Mouse (Mus musculus): ENCODE measurements around the gene Slc16a5.

Slc16a5 gene

DNA sequence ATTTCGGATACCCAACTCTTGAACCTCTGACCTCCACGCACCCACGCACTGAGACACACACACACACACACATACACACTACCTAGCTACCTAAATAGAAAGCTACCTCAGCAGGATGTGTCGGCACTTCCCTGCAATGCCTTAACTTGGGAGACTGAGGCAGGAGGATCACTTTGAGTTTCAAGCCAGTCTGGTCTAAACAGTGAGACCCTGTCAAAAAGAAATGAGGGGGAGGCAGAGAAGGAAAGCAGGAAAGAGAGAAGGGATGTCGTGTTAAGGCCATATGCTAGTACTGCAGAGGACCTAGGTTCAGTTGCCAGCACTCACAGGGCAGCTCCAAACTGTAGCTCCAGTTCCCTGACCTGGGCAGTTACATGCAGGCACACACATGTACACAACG, 52.7 kb downstream of the Slc16a5 start:
- TF ChIP-seq GATA4 (IDR thresholded peaks at IDR 0.05; ENCODE audit: insufficient replicate concordance, low read length), result no peak

GRCm38 (mm10) chr11:115516942-115517341, 54.7 kb downstream of the Slc16a5 start:
- no peak for TF ChIP-seq GATA4 (IDR thresholded peaks at IDR 0.05; ENCODE audit: insufficient replicate concordance, low read length)

GRCm38 (mm10) chr11:115518693-115519092, 56.4 kb downstream of the Slc16a5 start:
- no peak for TF ChIP-seq GATA4 (IDR thresholded peaks at IDR 0.05; ENCODE audit: insufficient replicate concordance, low read length)

- no peak for TF ChIP-seq GATA4 (IDR thresholded peaks at IDR 0.05; ENCODE audit: insufficient replicate concordance, low read length)
Measured at GRCm38 (mm10) chr11:115519581-115519980, 57.3 kb downstream of the Slc16a5 start.

- no peak for TF ChIP-seq GATA4 (IDR thresholded peaks at IDR 0.05; ENCODE audit: insufficient replicate concordance, low read length)
Measured at GRCm38 (mm10) chr11:115520218-115520617, 57.9 kb downstream of the Slc16a5 start.

DNA sequence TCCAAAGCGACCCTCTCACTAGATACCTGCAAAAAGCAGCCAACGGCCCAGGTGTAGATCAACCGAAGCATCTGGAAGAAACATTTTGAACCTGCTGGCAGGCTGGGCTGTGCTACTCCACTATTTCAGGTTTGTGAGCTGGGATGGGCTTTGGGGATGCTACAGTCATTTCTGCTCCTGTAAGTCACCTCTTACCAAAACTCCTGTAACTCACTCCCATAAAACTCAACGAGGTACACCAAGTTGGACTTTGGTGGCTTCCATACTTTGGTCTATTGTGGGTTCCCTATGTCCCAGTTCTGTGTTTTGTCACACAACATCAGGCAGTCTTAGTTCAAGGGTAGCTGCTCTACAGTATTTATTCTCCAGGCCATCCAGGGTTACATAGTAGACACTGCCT, 58.8 kb downstream of the Slc16a5 start:
- TF ChIP-seq GATA4 (IDR thresholded peaks at IDR 0.05; ENCODE audit: insufficient replicate concordance, low read length), result no peak

DNA sequence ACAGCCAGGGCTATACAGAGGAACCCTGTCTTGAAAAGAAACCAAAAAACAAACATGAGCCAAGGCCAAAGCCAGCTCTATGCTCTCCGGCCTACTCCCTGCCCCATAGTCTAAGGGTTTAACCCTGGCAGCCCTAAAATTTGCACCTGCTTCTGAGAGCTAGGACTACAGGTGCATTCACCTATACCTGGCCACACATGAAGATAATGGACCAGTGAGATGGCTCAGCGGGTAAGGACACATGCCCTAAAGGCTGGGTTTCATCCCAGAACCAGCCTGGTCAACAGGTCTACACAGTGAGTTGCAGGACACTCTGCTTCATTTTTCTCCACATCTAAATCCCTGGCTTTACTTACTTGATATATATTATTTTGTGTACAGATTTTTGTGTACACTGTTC, 60.0 kb downstream of the Slc16a5 start:
- no peak for TF ChIP-seq GATA4 (IDR thresholded peaks at IDR 0.05; ENCODE audit: insufficient replicate concordance, low read length)

GRCm38 (mm10) chr11:115522703-115523102, 60.4 kb downstream of the Slc16a5 start:
- no peak for TF ChIP-seq GATA4 (IDR thresholded peaks at IDR 0.05; ENCODE audit: insufficient replicate concordance, low read length)

Measured in liver, adult (tissue).